Mouse (Mus musculus): ENCODE data around the gene Prdx4. TPM values are rescaled to one million over a fixed set of nuclear protein-coding genes. Genes with fewer than 3 reads are reported as not detected.

Gene Prdx4
- 6.6 TPM for total RNA-seq (2023)

GRCm38 (mm10) chrX:155340654-155341053, at the start of gene Prdx4:
Prdx4 (minus strand) TSS chrX:155340754.

Other genes starting within 250 kb of the Prdx4 start
- not detected for gene Magea2, start 247.1 kb downstream of the Prdx4 start, total RNA-seq (2023)
- gene Cldn34b2, start 212.3 kb downstream of the Prdx4 start, total RNA-seq (2023): not detected
- gene Sat1, start 124.3 kb downstream of the Prdx4 start, total RNA-seq (2023): 182 TPM
- gene Acot9, start 78.3 kb downstream of the Prdx4 start, total RNA-seq (2023): 35.5 TPM

Data from CD8-positive naive resting alpha-beta T cell, adult 57 days (primary cell).